Mouse (Mus musculus) embryonic facial prominence, embryonic 11.5 days (tissue): Measurements from ENCODE around the gene Nipbl. TPM values are rescaled to one million over a fixed set of nuclear protein-coding genes. Genes with fewer than 3 reads are reported as not detected.
"Not testable (repeated sequence)": the region's sequence is repeated elsewhere in the genome, so short reads cannot be mapped to it uniquely, and the experiment has no call there.

Source experiments
- ATAC-seq: fragments of 200-750 bp; cut with Nextera tagmentation; replicated peaks from 2 replicates; pipeline ENCODE4 v1.8.0; 2017; ENCODE audit warnings: low read depth; ENCODE audit not compliant: insufficient number of reproducible peaks, low FRiP score, low TSS enrichment
- DNase-seq: peaks from one replicate; pipeline ENCODE4 v3.0.0-alpha.2; 2015; ENCODE audit warnings: low spot score
- H3K27ac ChIP-seq: fragments of 300-500 bp; sonication (generic); replicated peaks from 2 replicates; pipeline ENCODE4 v1.5.1; 2014; ENCODE audit warnings: mild to moderate bottlenecking, low read depth, low read length, control low read depth
- H3K27me3 ChIP-seq: fragments of 300-500 bp; sonication (generic); 2 replicates; pipeline ENCODE4 v1.6.1; 2014; ENCODE audit warnings: mild to moderate bottlenecking, low read length, moderate library complexity, mixed read lengths; ENCODE audit not compliant: control insufficient read depth, insufficient read depth
- H3K36me3 ChIP-seq: fragments of 300-500 bp; sonication (generic); replicated peaks from 2 replicates; pipeline ENCODE4 v1.6.1; 2014; ENCODE audit warnings: low read depth, mild to moderate bottlenecking, low read length, moderate library complexity, mixed read lengths; ENCODE audit not compliant: control insufficient read depth, insufficient read depth
- H3K4me1 ChIP-seq: fragments of 300-500 bp; sonication (generic); 2 replicates; pipeline ENCODE4 v1.6.1; 2014; ENCODE audit warnings: low read length, mixed read lengths; ENCODE audit not compliant: control insufficient read depth, insufficient read depth
- H3K4me2 ChIP-seq: fragments of 300-500 bp; sonication (generic); 2 replicates; pipeline ENCODE4 v1.6.1; 2014; ENCODE audit warnings: low read depth, mild to moderate bottlenecking, control low read depth, low read length, moderate library complexity
- H3K4me3 ChIP-seq: fragments of 300-500 bp; sonication (generic); 2 replicates; pipeline ENCODE4 v1.5.1; 2014; ENCODE audit warnings: low read depth, low read length, control low read depth
- H3K9ac ChIP-seq: fragments of 300-500 bp; sonication (generic); replicated peaks from 2 replicates; pipeline ENCODE4 v1.6.1; 2014; ENCODE audit warnings: mild to moderate bottlenecking, control low read depth, low read length
- H3K9me3 ChIP-seq: fragments of 300-500 bp; sonication (generic); replicated peaks from 2 replicates; pipeline ENCODE4 v1.6.1; 2016; ENCODE audit warnings: mild to moderate bottlenecking, low read length, inconsistent platforms, mixed read lengths; ENCODE audit not compliant: control insufficient read depth
- WGBS: fragments of 180-500 bp; shearing (Covaris S2); extraction: QIAGEN DNeasy Blood & Tissue Kit; methylation state at CpG from one replicate; pipeline ENCODE4 v1.1.7; 2014; 5-methylcytosine and 5-hydroxymethylcytosine counted together
- polyA plus RNA-seq: library from polyadenylated mRNA; unstranded; fragments of >200 nt; fragmentation: Nextera tagmentation; extraction: Ambion mirVana; gene quantifications from 2 replicates; pipeline ENCODE4 v1.2.1, GENCODE M21; 2014

Gene Nipbl
- 23.1 and 23.5 TPM in 2 replicates for polyA plus RNA-seq

DNA sequence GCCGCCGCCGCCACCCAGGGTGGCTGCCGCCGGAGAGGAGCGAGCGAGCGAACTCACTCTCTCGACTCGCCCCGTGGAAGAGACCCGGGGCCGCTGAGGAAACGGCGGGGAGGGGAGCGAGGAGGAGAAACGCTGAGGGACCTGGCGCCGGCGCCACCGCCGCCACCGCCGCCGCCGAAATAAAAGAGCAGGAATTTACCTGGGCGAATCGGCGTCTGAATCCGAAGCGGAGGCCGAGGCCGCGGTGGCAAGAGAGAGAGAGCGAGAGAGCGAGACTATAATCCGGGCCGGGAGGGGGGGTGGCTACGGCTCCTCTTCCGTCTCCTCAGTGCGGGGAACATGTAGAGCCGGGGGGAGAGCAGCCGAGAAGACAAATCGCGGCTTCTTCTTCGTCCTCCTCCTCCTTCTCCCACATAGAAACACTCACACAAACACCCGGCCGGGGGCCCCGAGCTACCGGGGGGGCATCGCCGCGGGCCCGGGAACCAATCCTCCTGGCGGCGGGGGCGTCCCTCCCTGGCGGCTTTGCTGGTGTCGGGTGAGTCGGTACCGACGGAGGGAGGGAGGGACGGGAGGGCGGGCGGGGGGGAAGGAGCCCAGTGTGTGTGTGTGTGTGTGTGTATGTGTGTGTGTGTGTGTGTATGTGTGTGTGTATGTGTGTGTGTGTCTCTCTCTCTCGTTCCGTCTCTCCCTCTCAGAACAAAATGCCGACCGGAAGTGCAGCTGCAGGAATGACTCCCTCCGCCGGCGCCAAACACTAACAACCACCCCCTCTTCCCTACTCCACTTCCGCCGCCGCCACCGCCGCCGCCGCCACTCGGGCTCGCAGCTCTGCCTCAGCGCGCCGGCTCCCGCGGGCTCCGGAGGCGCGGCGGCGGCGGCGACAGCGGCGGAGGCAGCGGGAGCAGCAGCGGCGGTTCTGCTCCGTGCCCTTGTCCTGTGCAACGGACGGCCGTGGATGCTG, at the start of gene Nipbl:
Gene Nipbl, minus strand, starts transcription at position 538 of the 964 bp plus-strand sequence.
- H3K4me1 ChIP-seq: no peaks in the 10 kb centered on the region; the same call in 1 of the 2 replicates
- ATAC-seq (peak; percentile 86), DNase-seq (peak; percentile 95)
- peak within 1 kb of the TSS; percentile 98 for H3K27ac ChIP-seq
- H3K9ac ChIP-seq: peak within 1 kb of the TSS; percentile 99
- H3K4me3 ChIP-seq: peak within 1 kb of the TSS; percentile 97
- no peaks in the 10 kb centered on the region for H3K27me3 ChIP-seq
- under 1% methylated on average over 57 of the region's 102 CpGs for WGBS
- peak within 1 kb of the TSS; percentile 79 for H3K4me2 ChIP-seq
- H3K36me3 ChIP-seq: no peaks in the 10 kb centered on the region
- no peaks in the 10 kb centered on the region for H3K9me3 ChIP-seq

DNA sequence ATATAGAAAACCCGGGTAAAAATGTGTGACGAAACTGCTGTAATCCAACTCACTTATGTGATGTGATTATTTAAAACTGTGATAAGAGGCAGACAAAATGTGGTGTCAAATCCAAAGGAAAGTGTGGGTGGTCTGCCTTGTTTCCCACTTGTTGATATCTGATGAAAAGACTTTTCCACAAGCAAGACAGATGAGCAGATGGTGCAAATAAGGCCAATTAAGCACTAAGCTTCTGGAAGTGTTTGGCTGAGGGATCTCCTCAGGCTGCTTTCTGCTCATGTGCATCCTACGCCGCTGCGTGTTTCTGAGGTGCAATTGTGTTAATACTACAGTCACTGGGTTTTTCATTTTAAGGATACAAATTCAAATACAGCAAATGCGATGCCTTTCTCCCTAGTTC, 41.0 kb upstream of the Nipbl start:
- H3K27me3 ChIP-seq: no peaks in the 10 kb centered on the region
- H3K4me1 ChIP-seq: no peaks in the 10 kb centered on the region
- DNase-seq: peak; percentile 1
- H3K27ac ChIP-seq: no peak overlapping the region
- H3K9ac ChIP-seq: no peak overlapping the region
- H3K9me3 ChIP-seq: no peaks in the 10 kb centered on the region
- 73% methylated on average over 6 of the region's 6 CpGs for WGBS
- no peaks in the 10 kb centered on the region for H3K36me3 ChIP-seq
- ATAC-seq: no peak
- no peak overlapping the region for H3K4me3 ChIP-seq
- H3K4me2 ChIP-seq: no peak overlapping the region

- DNase-seq: no peak
- Histone ChIP-seq H3K9me3 (no peaks in the 10 kb centered on the region), H3K27ac (no peak overlapping the region), H3K4me1 (no peaks in the 10 kb centered on the region), H3K27me3 (no peaks in the 10 kb centered on the region), H3K9ac (no peak overlapping the region), H3K36me3 (no peaks in the 10 kb centered on the region), H3K4me2 (no peak overlapping the region), H3K4me3 (no peak overlapping the region)
- WGBS: 63% methylated on average over 4 of the region's 4 CpGs
- ATAC-seq: no peak
These were observed 24.8 kb upstream of the Nipbl start for GRCm38 (mm10) chr15:8469006-8469575.

- Histone ChIP-seq H3K4me2 (no peak overlapping the region), H3K4me3 (no peak overlapping the region), H3K27ac (no peak overlapping the region), H3K27me3 (no peaks in the 10 kb centered on the region), H3K36me3 (no peaks in the 10 kb centered on the region), H3K4me1 (no peaks in the 10 kb centered on the region), H3K9ac (no peak overlapping the region), H3K9me3 (no peaks in the 10 kb centered on the region)
- no peak for DNase-seq
- 87% methylated on average over 1 of the region's 1 CpGs for WGBS
- no peak for ATAC-seq
These were observed 19.3 kb upstream of the Nipbl start for GRCm38 (mm10) chr15:8463521-8463920.

DNA sequence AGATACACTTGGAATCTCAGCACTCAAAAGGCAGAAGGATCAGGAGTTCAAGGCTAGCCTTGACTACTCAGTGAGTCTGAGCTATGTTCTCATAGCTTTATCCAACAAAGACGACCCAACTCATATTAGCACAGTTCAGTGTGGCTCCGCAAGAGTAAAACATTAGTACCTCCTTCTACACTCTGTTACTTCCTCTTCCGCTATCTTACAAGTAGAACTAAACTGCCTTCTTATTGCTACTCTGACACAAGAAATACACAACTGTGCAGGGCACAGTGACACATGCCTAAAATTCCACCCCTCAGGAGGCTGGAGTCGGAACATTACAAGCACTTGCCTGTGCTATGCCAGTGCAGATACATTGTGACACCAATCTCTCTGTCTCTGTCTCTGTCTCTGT, 18.5 kb upstream of the Nipbl start:
- DNase-seq (no peak), ATAC-seq (no peak)
- Histone ChIP-seq H3K4me2 (no peak overlapping the region), H3K9me3 (no peaks in the 10 kb centered on the region), H3K9ac (no peak overlapping the region), H3K27me3 (no peaks in the 10 kb centered on the region), H3K27ac (no peak overlapping the region), H3K36me3 (no peaks in the 10 kb centered on the region), H3K4me1 (no peaks in the 10 kb centered on the region), H3K4me3 (no peak overlapping the region)
- 89% methylated on average over 4 of the region's 4 CpGs for whole genome bisulfite sequencing

DNA sequence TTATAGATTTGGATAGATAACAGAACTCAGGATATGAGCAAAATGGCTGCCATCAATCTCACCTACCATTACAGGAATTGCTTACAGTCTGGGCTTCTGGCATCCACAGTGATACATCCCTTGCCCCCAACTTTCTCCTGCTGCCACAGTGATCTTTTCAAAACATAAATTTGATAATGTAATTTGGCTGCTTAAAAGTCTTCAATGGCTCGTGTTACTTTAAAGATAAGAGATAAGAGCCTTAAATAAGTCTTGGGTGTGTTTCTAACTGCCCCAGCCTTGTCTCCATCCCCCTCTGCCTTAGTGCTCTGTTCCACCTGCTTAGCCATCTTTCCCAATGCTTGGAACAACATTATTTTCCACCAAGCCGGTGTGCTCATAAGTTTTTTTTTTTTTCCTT, 16.6 kb upstream of the Nipbl start:
- 71% methylated on average over 2 of the region's 2 CpGs for WGBS
- no peak overlapping the region for H3K4me2 ChIP-seq
- ATAC-seq (no peak), DNase-seq (no peak)
- H3K4me3 ChIP-seq: no peak overlapping the region
- no peak overlapping the region for H3K9ac ChIP-seq
- no peaks in the 10 kb centered on the region for H3K4me1 ChIP-seq
- no peak overlapping the region for H3K27ac ChIP-seq
- no peaks in the 10 kb centered on the region for H3K9me3 ChIP-seq
- H3K36me3 ChIP-seq: no peaks in the 10 kb centered on the region
- no peaks in the 10 kb centered on the region for H3K27me3 ChIP-seq

GRCm38 (mm10) chr15:8459979-8460378, 15.7 kb upstream of the Nipbl start:
- DNase-seq (no peak), ATAC-seq (no peak)
- no peak overlapping the region for H3K4me2 ChIP-seq
- no peaks in the 10 kb centered on the region for H3K27me3 ChIP-seq
- H3K36me3 ChIP-seq: no peaks in the 10 kb centered on the region
- H3K9ac ChIP-seq: no peak overlapping the region
- WGBS: 95% methylated on average over 2 of the region's 2 CpGs
- no peaks in the 10 kb centered on the region for H3K4me1 ChIP-seq
- H3K27ac ChIP-seq: no peak overlapping the region
- H3K9me3 ChIP-seq: no peaks in the 10 kb centered on the region
- H3K4me3 ChIP-seq: no peak overlapping the region

DNA sequence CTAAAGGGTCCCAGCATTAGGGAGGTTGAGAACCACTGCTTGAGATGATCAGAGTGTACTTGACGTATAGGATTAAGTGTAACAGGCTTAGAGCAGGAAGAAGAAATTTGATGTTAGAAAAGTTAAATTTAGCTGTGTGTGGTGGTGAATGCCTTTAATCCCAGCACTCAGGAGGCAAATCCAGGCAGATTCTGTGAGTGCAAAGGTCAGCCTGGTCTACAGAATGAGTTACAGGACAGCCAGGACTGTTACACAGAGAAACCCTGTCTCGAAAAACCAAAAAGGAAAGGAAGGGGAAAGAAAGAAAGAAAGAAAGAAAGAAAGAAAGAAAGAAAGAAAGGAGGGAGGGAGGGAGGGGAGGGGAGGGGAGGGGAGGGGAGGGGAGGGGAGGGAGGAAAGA, 12.0 kb upstream of the Nipbl start:
- not testable (repeated sequence) for DNase-seq, H3K4me2 ChIP-seq
- WGBS: 79% methylated on average over 1 of the region's 2 CpGs

More for the DNA sequence above, 12.0 kb upstream of the Nipbl start:
- H3K9ac ChIP-seq, H3K4me1 ChIP-seq, H3K36me3 ChIP-seq, H3K27me3 ChIP-seq, H3K9me3 ChIP-seq, ATAC-seq, H3K27ac ChIP-seq, H3K4me3 ChIP-seq: not testable (repeated sequence)
